Mouse (Mus musculus) forebrain, embryonic 13.5 days (tissue): ENCODE measurements at regions not wholly inside any gene's neighbourhood (a gene's known extent, or its start where the extent isn't known, plus 50 kb on each side); places are given as distances from the start of the nearest gene placed in this dataset.

Experiments
- ATAC-seq: fragments of 200-750 bp; cut with Nextera tagmentation; 2 replicates; pipeline ENCODE4 v1.8.0; 2017
- H3K27ac ChIP-seq: fragments of 300-500 bp; sonication (generic); 2 replicates; pipeline ENCODE4 v1.5.1; 2015; ENCODE audit warnings: inconsistent platforms, mild to moderate bottlenecking, moderate library complexity
- H3K27me3 ChIP-seq: fragments of 300-500 bp; sonication (generic); 2 replicates; pipeline ENCODE4 v1.6.1; 2015; ENCODE audit warnings: mild to moderate bottlenecking, inconsistent platforms
- H3K36me3 ChIP-seq: fragments of 300-500 bp; sonication (generic); 2 replicates; pipeline ENCODE4 v1.6.1; 2015; ENCODE audit warnings: mild to moderate bottlenecking, inconsistent platforms; ENCODE audit not compliant: poor library complexity, severe bottlenecking
- H3K4me1 ChIP-seq: fragments of 300-500 bp; sonication (generic); 2 replicates; pipeline ENCODE4 v1.6.1; 2015; ENCODE audit warnings: inconsistent platforms
- H3K4me2 ChIP-seq: fragments of 300-500 bp; sonication (generic); 2 replicates; pipeline ENCODE4 v1.6.1; 2015; ENCODE audit warnings: inconsistent platforms, mild to moderate bottlenecking, moderate library complexity
- H3K4me3 ChIP-seq: fragments of 300-500 bp; sonication (generic); 2 replicates; pipeline ENCODE4 v1.5.1; 2015; ENCODE audit warnings: mild to moderate bottlenecking, inconsistent platforms
- H3K9ac ChIP-seq: fragments of 300-500 bp; sonication (generic); 2 replicates; pipeline ENCODE4 v1.6.1; 2015; ENCODE audit warnings: mild to moderate bottlenecking, inconsistent platforms
- H3K9me3 ChIP-seq: fragments of 300-500 bp; sonication (generic); replicated peaks from 2 replicates; pipeline ENCODE4 v1.6.1; 2016; ENCODE audit warnings: inconsistent platforms
- WGBS: fragments of 180-500 bp; shearing (Covaris S2); methylation state at CpG from one replicate; pipeline ENCODE4 v1.1.7; 2015; 5-methylcytosine and 5-hydroxymethylcytosine counted together

DNA sequence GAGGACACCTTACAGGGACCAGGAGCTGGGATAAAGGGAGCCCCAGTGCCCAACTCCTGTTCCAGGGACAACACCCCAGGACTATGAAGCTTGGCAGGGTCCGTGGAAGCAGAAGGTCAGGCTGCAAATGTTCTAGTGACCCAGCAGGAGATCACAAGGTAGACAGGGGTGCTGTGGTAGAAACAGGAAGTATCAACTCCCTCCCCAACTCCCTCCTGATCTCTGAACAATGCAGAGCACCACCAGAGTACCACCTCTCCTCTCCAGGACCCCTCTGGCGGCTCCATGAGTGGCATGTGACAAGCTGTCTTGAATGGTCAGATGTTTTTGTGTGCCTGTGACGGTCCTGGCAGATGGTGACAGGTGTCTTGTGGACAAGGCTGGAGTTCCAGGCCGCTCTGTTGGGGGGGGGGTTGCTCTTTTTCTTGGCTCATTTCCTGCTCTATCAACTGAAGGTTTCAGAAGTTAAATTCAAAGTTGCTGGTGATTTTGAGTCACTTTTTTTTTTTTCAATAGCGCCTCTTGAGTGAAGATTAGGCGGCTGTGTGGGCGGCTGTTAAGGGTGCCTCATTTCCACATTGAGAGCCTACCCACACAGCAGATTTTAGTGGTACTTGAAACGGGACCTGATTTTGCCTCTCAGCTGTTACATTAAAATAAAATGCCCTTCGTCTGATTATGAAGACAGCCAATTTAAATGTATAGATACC, 73.1 kb upstream of the 2410004P03Rik start:
- H3K27me3 ChIP-seq = no peaks in the 10 kb centered on the region
- no peak for ATAC-seq
- H3K4me1 ChIP-seq = peaks cover 5% of the 10 kb centered on the region; the same call in 1 of the 2 replicates
- H3K36me3 ChIP-seq = no peaks in the 10 kb centered on the region
- H3K4me3 ChIP-seq = no peak overlapping the region
- 75% methylated on average over 9 of the region's 9 CpGs for WGBS
- H3K4me2 ChIP-seq = no peak overlapping the region
- H3K9me3 ChIP-seq = no peaks in the 10 kb centered on the region
- no peak overlapping the region for H3K27ac ChIP-seq
- no peak overlapping the region for H3K9ac ChIP-seq

DNA sequence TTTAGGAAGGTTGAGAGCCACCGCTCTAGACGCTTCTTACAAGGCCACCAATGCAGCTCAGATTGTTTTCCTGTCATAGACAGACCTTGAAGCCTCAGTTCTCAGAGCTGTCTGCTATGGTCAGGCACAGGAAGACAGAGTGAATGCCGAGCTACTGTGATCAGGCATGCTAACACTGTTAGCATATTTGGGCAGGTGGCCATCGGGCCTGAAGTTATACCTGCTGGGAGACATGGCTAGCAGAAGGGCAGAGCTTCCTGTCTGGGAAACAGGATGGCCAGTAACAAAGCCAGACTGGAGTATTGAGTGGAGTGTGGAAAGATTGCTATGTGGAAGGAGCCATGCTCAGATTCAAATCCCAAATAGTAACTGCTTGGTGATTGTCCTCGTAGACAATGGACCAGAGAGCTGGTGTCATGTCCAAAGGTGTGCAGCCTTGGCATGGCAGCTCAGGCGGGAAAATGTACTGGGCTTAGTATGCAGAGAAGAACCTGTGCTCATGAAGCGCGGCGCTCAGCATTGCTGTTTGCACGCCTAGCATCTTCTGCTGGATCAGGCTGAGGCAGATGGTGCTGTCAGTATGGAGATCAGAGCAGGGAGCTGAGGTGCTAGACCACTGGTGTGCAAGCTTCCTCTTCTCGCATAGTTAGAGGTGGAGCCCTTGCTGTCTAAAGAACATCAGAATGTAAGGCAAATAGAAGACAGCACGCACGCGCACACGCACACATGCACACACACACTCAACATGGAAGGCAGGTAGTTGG, 60.3 kb upstream of the 2410004P03Rik start:
- Histone ChIP-seq H3K4me3 (no peak overlapping the region), H3K4me1 (peaks cover 17% of the 10 kb centered on the region), H3K9ac (no peak overlapping the region), H3K27me3 (no peaks in the 10 kb centered on the region), H3K9me3 (no peaks in the 10 kb centered on the region), H3K4me2 (no peak overlapping the region), H3K36me3 (no peaks in the 10 kb centered on the region), H3K27ac (no peak overlapping the region)
- no peak for ATAC-seq
- WGBS = 91% methylated on average over 15 of the region's 15 CpGs

DNA sequence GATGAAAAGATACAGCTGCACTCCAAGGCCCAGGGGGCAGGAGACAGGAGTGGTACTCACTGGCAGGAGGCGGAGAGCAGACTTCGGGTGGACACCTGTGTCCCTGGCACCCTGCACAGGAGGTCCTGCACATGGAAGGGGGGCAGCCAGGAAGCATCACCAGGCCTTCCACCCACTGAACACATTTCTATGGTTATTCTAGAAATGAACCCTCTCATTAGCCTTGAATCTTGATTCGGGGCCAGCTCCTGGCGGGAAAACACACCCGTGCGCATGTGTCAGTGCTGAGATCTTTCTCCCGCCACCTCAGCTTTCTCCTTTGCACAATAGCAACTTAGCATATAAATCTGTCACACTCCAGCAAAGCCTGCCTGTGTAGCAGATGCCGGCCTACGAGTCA, 58.3 kb upstream of the 2410004P03Rik start:
- ATAC-seq = peak; percentile 84
- Histone ChIP-seq H3K36me3 (no peaks in the 10 kb centered on the region), H3K4me3 (no peak overlapping the region), H3K27ac (peak overlapping the region; percentile 45; the same call in 1 of the 2 replicates), H3K4me1 (peaks cover 17% of the 10 kb centered on the region), H3K9ac (no peak overlapping the region), H3K27me3 (no peaks in the 10 kb centered on the region), H3K9me3 (no peaks in the 10 kb centered on the region), H3K4me2 (no peak overlapping the region)
- 39% methylated on average over 9 of the region's 9 CpGs for WGBS

DNA sequence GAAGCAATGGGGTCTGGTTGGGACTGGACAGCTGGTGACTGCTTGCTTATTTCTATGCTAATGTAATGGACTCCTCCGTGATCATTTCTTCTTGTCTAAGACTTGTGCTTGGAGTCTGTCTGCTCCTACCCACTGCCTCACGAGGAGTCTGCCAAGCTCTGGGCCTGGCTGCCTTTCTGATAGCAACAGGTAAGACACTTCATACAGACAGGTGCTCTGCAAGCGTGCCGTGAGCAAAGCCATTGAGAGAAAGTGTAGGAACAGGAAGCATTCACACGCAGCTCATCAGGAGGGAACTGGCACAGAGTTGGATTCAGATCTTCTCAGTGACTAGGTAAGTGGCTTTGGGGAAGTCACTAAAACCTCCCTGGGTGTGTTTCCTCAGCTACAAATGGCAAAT, 57.6 kb upstream of the 2410004P03Rik start:
- Histone ChIP-seq H3K4me3 (no peak overlapping the region), H3K9me3 (no peaks in the 10 kb centered on the region), H3K36me3 (no peaks in the 10 kb centered on the region), H3K27me3 (no peaks in the 10 kb centered on the region), H3K4me2 (no peak overlapping the region), H3K4me1 (peaks cover 17% of the 10 kb centered on the region), H3K9ac (no peak overlapping the region), H3K27ac (no peak overlapping the region)
- 79% methylated on average over 5 of the region's 5 CpGs for WGBS
- ATAC-seq = no peak

DNA sequence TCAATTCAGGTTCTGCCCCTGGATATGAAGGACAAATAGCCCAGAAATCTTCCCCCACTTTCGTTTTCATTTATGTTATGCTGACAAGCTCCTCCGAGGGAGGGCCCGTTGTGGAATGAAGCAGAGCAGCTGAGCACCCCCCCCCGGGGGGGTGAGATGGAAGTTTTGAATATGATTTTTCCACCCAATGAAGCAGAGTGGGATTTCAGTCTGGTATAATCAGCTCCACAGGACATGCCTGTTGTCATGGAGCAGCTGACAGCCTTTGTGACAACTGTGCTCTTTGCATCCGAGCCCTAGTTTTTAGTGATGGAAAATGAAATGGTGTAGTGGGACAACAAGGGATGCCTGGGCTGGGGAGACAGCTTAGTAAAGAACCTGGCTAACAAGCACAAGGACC, 52.4 kb upstream of the 2410004P03Rik start:
- WGBS = 49% methylated on average over 5 of the region's 5 CpGs
- Histone ChIP-seq H3K9me3 (no peaks in the 10 kb centered on the region), H3K4me2 (no peak overlapping the region), H3K9ac (no peak overlapping the region), H3K4me3 (no peak overlapping the region), H3K4me1 (peaks cover 15% of the 10 kb centered on the region; the same call in 1 of the 2 replicates), H3K27ac (no peak overlapping the region), H3K27me3 (no peaks in the 10 kb centered on the region), H3K36me3 (no peaks in the 10 kb centered on the region)
- peak; percentile 19; the same call in 1 of the 2 replicates for ATAC-seq
